Mouse (Mus musculus): Measurements from ENCODE around the gene Ces1d. TPM values are rescaled to one million over a fixed set of nuclear protein-coding genes. Genes with fewer than 3 reads are reported as not detected.

Gene Ces1d
- 709 TPM for polyA plus RNA-seq (2014; fragmentation: Illumina TruSeq; extraction: RNeasy Lipid Tissue Mini Kit (QIAGEN cat#74804); ENCODE audit: low read depth, low replicate concordance)

GRCm38 (mm10) chr8:93197685-93198525 is at the start of gene Ces1d:
Gene Ces1d, minus strand, starts transcription at chr8:93197838.

GRCm38 (mm10) chr8:93229446-93229845 is 31.8 kb upstream of the Ces1d start, which contains the start of gene Ces1e:
Gene Ces1e, minus strand, starts transcription at chr8:93229619.

GRCm38 (mm10) chr8:93131233-93131980 is 66.2 kb downstream of the Ces1d start, which contains the start of gene Ces1c:
Gene Ces1c, minus strand, starts transcription at chr8:93131283.

Other genes starting within 250 kb of the Ces1d start
- gene Slc6a2, start 237.8 kb downstream of the Ces1d start, polyA plus RNA-seq (2014; fragmentation: Illumina TruSeq; extraction: RNeasy Lipid Tissue Mini Kit (QIAGEN cat#74804); ENCODE audit: low read depth, low replicate concordance), result not detected
- gene Ces1a, start 149.6 kb downstream of the Ces1d start, polyA plus RNA-seq (2014; fragmentation: Illumina TruSeq; extraction: RNeasy Lipid Tissue Mini Kit (QIAGEN cat#74804); ENCODE audit: low read depth, low replicate concordance), result 0.19 TPM
- 85.7 TPM for gene Ces1b, start 117.8 kb downstream of the Ces1d start, polyA plus RNA-seq (2014; fragmentation: Illumina TruSeq; extraction: RNeasy Lipid Tissue Mini Kit (QIAGEN cat#74804); ENCODE audit: low read depth, low replicate concordance)
- gene Ces1c, start 66.6 kb downstream of the Ces1d start, polyA plus RNA-seq (2014; fragmentation: Illumina TruSeq; extraction: RNeasy Lipid Tissue Mini Kit (QIAGEN cat#74804); ENCODE audit: low read depth, low replicate concordance), result 3,465 TPM
- gene Ces1e, start 31.8 kb upstream of the Ces1d start, polyA plus RNA-seq (2014; fragmentation: Illumina TruSeq; extraction: RNeasy Lipid Tissue Mini Kit (QIAGEN cat#74804); ENCODE audit: low read depth, low replicate concordance), result 131 TPM
- gene Ces1f, start 81.9 kb upstream of the Ces1d start, polyA plus RNA-seq (2014; fragmentation: Illumina TruSeq; extraction: RNeasy Lipid Tissue Mini Kit (QIAGEN cat#74804); ENCODE audit: low read depth, low replicate concordance), result 371 TPM
- gene Ces1g, start 139.5 kb upstream of the Ces1d start, polyA plus RNA-seq (2014; fragmentation: Illumina TruSeq; extraction: RNeasy Lipid Tissue Mini Kit (QIAGEN cat#74804); ENCODE audit: low read depth, low replicate concordance), result 411 TPM
- not detected for gene Ces1h, start 181.9 kb upstream of the Ces1d start, polyA plus RNA-seq (2014; fragmentation: Illumina TruSeq; extraction: RNeasy Lipid Tissue Mini Kit (QIAGEN cat#74804); ENCODE audit: low read depth, low replicate concordance)